Mouse (Mus musculus) inflammation-experienced regulatory T-cells, adult 16 weeks (primary cell): ENCODE measurements around the gene Hoxd12. TPM values are rescaled to one million over a fixed set of nuclear protein-coding genes. Genes with fewer than 3 reads are reported as not detected.

Experiments
- polyA plus RNA-seq: library from polyadenylated mRNA; unstranded; fragments of 100-300 nt; shearing (Covaris generic); gene quantifications from one replicate; pipeline ENCODE4 v1.2.1, GENCODE M21; 2017

Hoxd12 gene
- not detected for polyA plus RNA-seq

GRCm38 (mm10) chr2:74674881-74675665, at the start of gene Hoxd12:
Gene Hoxd12 (plus strand): TSS chr2:74675013.

GRCm38 (mm10) chr2:74659507-74660005, 15.3 kb upstream of the Hoxd12 start, which contains the start of gene Evx2:
Gene Evx2 (minus strand): TSS chr2:74659557.

GRCm38 (mm10) chr2:74667842-74668357, 6.9 kb upstream of the Hoxd12 start, which contains the start of gene Hoxd13:
Gene Hoxd13 (plus strand): TSS chr2:74668310.

GRCm38 (mm10) chr2:74678891-74679595, 4.2 kb downstream of the Hoxd12 start, which contains the start of gene Hoxd11:
Gene Hoxd11 (plus strand): TSS chr2:74679557.

GRCm38 (mm10) chr2:74691022-74691951, 16.5 kb downstream of the Hoxd12 start, which contains the start of gene Hoxd10:
Gene Hoxd10 (plus strand): TSS chr2:74691924.

GRCm38 (mm10) chr2:74697567-74698121, 22.8 kb downstream of the Hoxd12 start, which contains the start of gene Hoxd9:
Gene Hoxd9 (plus strand): TSS chr2:74697727.

GRCm38 (mm10) chr2:74704393-74704998, 29.7 kb downstream of the Hoxd12 start, which contains the start of gene Hoxd8:
Gene Hoxd8 (plus strand): TSS chr2:74704615.

DNA sequence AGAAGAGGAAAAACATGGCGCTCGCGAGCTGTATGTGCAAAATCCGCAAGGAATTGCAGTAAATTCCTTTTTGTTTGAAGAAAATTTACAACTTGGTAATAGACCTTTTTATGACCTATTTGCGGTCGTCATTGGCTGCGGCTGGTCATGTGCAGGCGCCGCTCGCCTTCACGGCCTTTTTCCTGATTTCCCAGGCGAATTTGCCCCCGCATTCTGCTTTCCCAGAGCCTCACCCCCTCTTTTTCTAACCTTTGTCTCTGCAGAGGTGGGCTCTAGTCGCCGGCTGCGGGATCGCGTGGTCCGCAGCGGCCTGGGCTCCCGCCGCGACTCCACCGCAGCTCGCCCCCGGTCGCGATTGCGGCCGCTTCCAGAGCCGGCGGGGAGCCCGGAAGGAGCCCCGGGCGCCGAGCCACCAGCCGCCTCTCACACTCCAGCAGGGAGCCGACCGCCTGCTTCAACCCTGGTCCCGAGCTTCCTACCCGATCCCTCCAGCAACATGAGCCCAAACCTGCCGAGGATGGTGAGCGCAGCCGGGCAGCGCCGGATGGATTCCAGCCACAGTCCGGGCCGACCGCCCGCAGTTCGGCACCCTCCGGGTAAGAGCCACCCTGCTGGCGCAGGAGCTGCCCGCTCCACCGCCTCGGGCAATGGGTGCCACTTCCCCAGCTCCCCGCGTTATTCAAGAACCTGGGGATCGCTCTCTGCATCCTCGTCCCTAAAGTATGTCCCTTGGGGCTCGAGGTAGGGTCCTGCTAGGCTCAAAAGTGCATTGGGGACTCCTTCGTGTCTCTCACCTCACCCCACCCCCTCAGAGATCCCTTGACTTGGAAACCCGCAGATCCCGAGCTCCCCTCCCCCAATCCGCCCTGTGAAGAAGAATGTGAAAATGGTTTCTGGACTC, 37.2 kb downstream of the Hoxd12 start, which contains the start of the genes Hoxd3 and Hoxd4:
Gene Hoxd3 (plus strand): TSS at position 207 of the 901 bp plus-strand sequence.
Gene Hoxd4 (plus strand): TSS at position 209 of the 901 bp plus-strand sequence.

GRCm38 (mm10) chr2:74726551-74726950, 51.7 kb downstream of the Hoxd12 start, which contains the start of gene Gm28230:
Gene Gm28230 (plus strand): TSS chr2:74726728.

Other genes starting within 250 kb of the Hoxd12 start
- 22.2 TPM for gene Lnpk, start 95.6 kb upstream of the Hoxd12 start, polyA plus RNA-seq
- not detected for gene Evx2, start 15.5 kb upstream of the Hoxd12 start, polyA plus RNA-seq
- not detected for gene Hoxd13, start 6.7 kb upstream of the Hoxd12 start, polyA plus RNA-seq
- not detected for gene Hoxd11, start 4.5 kb downstream of the Hoxd12 start, polyA plus RNA-seq
- not detected for gene Hoxd10, start 16.9 kb downstream of the Hoxd12 start, polyA plus RNA-seq
- not detected for gene Hoxd9, start 22.7 kb downstream of the Hoxd12 start, polyA plus RNA-seq
- gene Hoxd8, start 29.6 kb downstream of the Hoxd12 start, polyA plus RNA-seq, result not detected
- gene Hoxd3, start 36.9 kb downstream of the Hoxd12 start, polyA plus RNA-seq, result not detected
- not detected for gene Hoxd4, start 36.9 kb downstream of the Hoxd12 start, polyA plus RNA-seq
- gene Gm28230, start 51.7 kb downstream of the Hoxd12 start, polyA plus RNA-seq, result not detected
- gene Hoxd1, start 88.0 kb downstream of the Hoxd12 start, polyA plus RNA-seq, result not detected
- gene Mtx2, start 150.8 kb downstream of the Hoxd12 start, polyA plus RNA-seq, result 21.3 TPM